Mouse (Mus musculus): ENCODE results near the gene Slc52a3.
"Not testable (repeated sequence)": the region's sequence is repeated elsewhere in the genome, so short reads cannot be mapped to it uniquely, and the experiment has no call there.

Gene Slc52a3

GRCm38 (mm10) chr2:151973595-151974562 is 22.4 kb upstream of the Slc52a3 start:
- DNase-seq (ENCODE audit: low read depth, low spot score), result no peak

GRCm38 (mm10) chr2:151975295-151975694 is 21.0 kb upstream of the Slc52a3 start:
- no peak for DNase-seq (ENCODE audit: low read depth, low spot score)

GRCm38 (mm10) chr2:151976067-151976466 is 20.2 kb upstream of the Slc52a3 start:
- DNase-seq (ENCODE audit: low read depth, low spot score), result no peak

GRCm38 (mm10) chr2:151977689-151978440 is 18.4 kb upstream of the Slc52a3 start:
- no peak for DNase-seq (ENCODE audit: low read depth, low spot score)

- no peak for DNase-seq (ENCODE audit: low read depth, low spot score)
Measured at GRCm38 (mm10) chr2:151978494-151978893, 17.8 kb upstream of the Slc52a3 start.

- peak; percentile 91 for DNase-seq (ENCODE audit: low read depth, low spot score)
Measured at GRCm38 (mm10) chr2:151979470-151980354, 16.6 kb upstream of the Slc52a3 start, which contains the start of gene Fam110a. Fam110a (minus strand) TSS chr2:151980219.

- no peak for DNase-seq (ENCODE audit: low read depth, low spot score)
Measured at GRCm38 (mm10) chr2:151980355-151980693, 16.0 kb upstream of the Slc52a3 start.

GRCm38 (mm10) chr2:151981268-151981667 is 15.0 kb upstream of the Slc52a3 start:
- DNase-seq (ENCODE audit: low read depth, low spot score), result no peak

GRCm38 (mm10) chr2:151982476-151982875 is 13.8 kb upstream of the Slc52a3 start:
- no peak for DNase-seq (ENCODE audit: low read depth, low spot score)

GRCm38 (mm10) chr2:151984019-151984418 is 12.3 kb upstream of the Slc52a3 start:
- DNase-seq (ENCODE audit: low read depth, low spot score), result no peak

GRCm38 (mm10) chr2:151985426-151986172 is 10.7 kb upstream of the Slc52a3 start:
- DNase-seq (ENCODE audit: low read depth, low spot score), result no peak

GRCm38 (mm10) chr2:151986958-151987357 is 9.4 kb upstream of the Slc52a3 start:
- no peak for DNase-seq (ENCODE audit: low read depth, low spot score)

GRCm38 (mm10) chr2:151988978-151989377 is 7.3 kb upstream of the Slc52a3 start:
- no peak for DNase-seq (ENCODE audit: low read depth, low spot score)

GRCm38 (mm10) chr2:151990985-151991394 is 5.3 kb upstream of the Slc52a3 start:
- peak; percentile 55 for DNase-seq (ENCODE audit: low read depth, low spot score)

- no peak for DNase-seq (ENCODE audit: low read depth, low spot score)
Measured at GRCm38 (mm10) chr2:151991446-151991845, 4.9 kb upstream of the Slc52a3 start.

GRCm38 (mm10) chr2:151994350-151995122 is 1.8 kb upstream of the Slc52a3 start:
- peak; percentile 83 for DNase-seq (ENCODE audit: low read depth, low spot score)

- not testable (repeated sequence) for DNase-seq (ENCODE audit: low read depth, low spot score)
Measured at GRCm38 (mm10) chr2:151997190-151997575, 872 bp downstream of the Slc52a3 start.

- DNase-seq (ENCODE audit: low read depth, low spot score), result no peak
Measured at GRCm38 (mm10) chr2:151997776-151998504, 1.6 kb downstream of the Slc52a3 start.

- DNase-seq (ENCODE audit: low read depth, low spot score), result no peak
Measured at GRCm38 (mm10) chr2:151998505-151998899, 2.2 kb downstream of the Slc52a3 start.

Measured in mesoderm, embryonic 11.5 days (tissue).